Mouse (Mus musculus): ENCODE data around the gene Upk3b. TPM values are rescaled to one million over a fixed set of nuclear protein-coding genes. Genes with fewer than 3 reads are reported as not detected.

The Upk3b gene
- polyA plus RNA-seq, 1 experiment from 2014 or later, result 34.0 TPM

DNA sequence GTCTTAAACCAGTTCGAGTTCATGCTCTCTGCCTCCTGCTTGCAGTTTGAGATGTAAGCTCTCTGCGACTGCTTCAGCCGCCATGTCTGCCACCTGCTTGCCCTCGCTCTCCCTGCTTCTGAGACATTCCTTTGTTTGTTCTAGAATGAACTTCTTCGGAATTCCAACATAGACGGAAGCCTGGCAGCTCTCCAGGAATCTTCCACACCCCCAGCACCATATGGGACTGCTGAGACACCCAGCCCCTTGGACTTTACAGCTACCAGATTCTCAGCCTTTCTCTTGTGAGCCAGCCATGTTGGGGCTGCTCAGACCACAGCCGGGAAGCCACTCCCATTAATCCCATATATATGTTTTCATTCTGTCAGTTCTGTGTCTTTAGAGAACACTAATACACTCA, 38.0 kb downstream of the Upk3b start:
- ATAC-seq (ENCODE audit: insufficient read depth, low FRiP score), result peak; percentile 49; the same call in 1 of the 2 replicates
- no peaks in the 10 kb centered on the region for H3K4me1 ChIP-seq (ENCODE audit: control insufficient read depth, insufficient read depth, low read length)
- no peaks in the 10 kb centered on the region for H3K9me3 ChIP-seq (replicated peaks; ENCODE audit: control insufficient read depth, low read length)
- no peak overlapping the region for H3K4me2 ChIP-seq (ENCODE audit: low read depth, low read length)
- no peak overlapping the region for H3K9ac ChIP-seq (ENCODE audit: low read length)
- H3K4me3 ChIP-seq (replicated peaks; ENCODE audit: low read length), result no peak overlapping the region
- no peak overlapping the region for H3K27ac ChIP-seq (ENCODE audit: low read length)
- no peaks in the 10 kb centered on the region for H3K36me3 ChIP-seq (ENCODE audit: control insufficient read depth, insufficient read depth, low read length)
- no peaks in the 10 kb centered on the region for H3K27me3 ChIP-seq (ENCODE audit: control insufficient read depth, insufficient read depth, low read length)
- WGBS, result 17% methylated on average over 7 of the region's 7 CpGs

DNA sequence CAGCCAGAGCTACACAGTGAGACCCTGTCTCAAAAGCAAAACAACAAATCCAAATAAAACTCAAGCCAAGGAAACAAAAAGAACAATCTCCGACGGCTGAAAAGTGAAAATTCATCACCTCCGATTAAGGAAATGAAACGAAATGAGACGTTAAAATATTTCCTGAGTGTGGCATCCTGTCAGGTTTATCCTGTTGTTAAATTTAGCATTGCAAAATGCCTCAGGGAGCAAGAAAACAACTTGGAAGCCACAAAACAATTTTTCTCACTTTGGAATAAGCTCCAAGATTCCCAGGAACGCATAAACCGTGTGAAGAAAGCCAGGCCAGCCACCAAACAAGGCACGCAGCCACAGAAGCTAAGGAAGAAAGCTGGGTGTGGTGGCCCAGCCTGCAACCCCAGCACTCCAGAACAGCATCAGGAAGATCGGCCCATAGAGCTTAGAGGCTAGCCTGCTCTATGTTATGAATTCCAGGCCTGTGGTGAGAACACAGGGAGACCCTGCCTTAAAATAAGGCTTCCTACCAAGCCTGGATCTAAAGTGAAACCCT, 38.8 kb downstream of the Upk3b start:
- ATAC-seq (ENCODE audit: insufficient read depth, low FRiP score), result no peak
- 73% methylated on average over 9 of the region's 9 CpGs for WGBS
- H3K9me3 ChIP-seq (replicated peaks; ENCODE audit: control insufficient read depth, low read length), result no peaks in the 10 kb centered on the region
- H3K36me3 ChIP-seq (ENCODE audit: control insufficient read depth, insufficient read depth, low read length), result no peaks in the 10 kb centered on the region
- H3K4me2 ChIP-seq (ENCODE audit: low read depth, low read length), result no peak overlapping the region
- no peaks in the 10 kb centered on the region for H3K4me1 ChIP-seq (ENCODE audit: control insufficient read depth, insufficient read depth, low read length)
- H3K27ac ChIP-seq (ENCODE audit: low read length), result 0 out of 2 replicates have a peak overlapping the region, but pooled peaks have one; percentile 43
- no peak overlapping the region for H3K9ac ChIP-seq (ENCODE audit: low read length)
- H3K4me3 ChIP-seq (replicated peaks; ENCODE audit: low read length), result no peak overlapping the region
- no peaks in the 10 kb centered on the region for H3K27me3 ChIP-seq (ENCODE audit: control insufficient read depth, insufficient read depth, low read length)

- 89% methylated on average over 5 of the region's 5 CpGs for WGBS
- no peaks in the 10 kb centered on the region for H3K4me1 ChIP-seq (ENCODE audit: control insufficient read depth, insufficient read depth, low read length)
- ATAC-seq (ENCODE audit: insufficient read depth, low FRiP score), result no peak
- no peak overlapping the region for H3K4me3 ChIP-seq (replicated peaks; ENCODE audit: low read length)
- H3K4me2 ChIP-seq (ENCODE audit: low read depth, low read length), result no peak overlapping the region
- no peaks in the 10 kb centered on the region for H3K36me3 ChIP-seq (ENCODE audit: control insufficient read depth, insufficient read depth, low read length)
- H3K27me3 ChIP-seq (ENCODE audit: control insufficient read depth, insufficient read depth, low read length), result no peaks in the 10 kb centered on the region
- no peak overlapping the region for H3K27ac ChIP-seq (ENCODE audit: low read length)
- no peaks in the 10 kb centered on the region for H3K9me3 ChIP-seq (replicated peaks; ENCODE audit: control insufficient read depth, low read length)
- H3K9ac ChIP-seq (ENCODE audit: low read length), result no peak overlapping the region
Observed at GRCm38 (mm10) chr5:136078136-136078535, 39.8 kb downstream of the Upk3b start.

DNA sequence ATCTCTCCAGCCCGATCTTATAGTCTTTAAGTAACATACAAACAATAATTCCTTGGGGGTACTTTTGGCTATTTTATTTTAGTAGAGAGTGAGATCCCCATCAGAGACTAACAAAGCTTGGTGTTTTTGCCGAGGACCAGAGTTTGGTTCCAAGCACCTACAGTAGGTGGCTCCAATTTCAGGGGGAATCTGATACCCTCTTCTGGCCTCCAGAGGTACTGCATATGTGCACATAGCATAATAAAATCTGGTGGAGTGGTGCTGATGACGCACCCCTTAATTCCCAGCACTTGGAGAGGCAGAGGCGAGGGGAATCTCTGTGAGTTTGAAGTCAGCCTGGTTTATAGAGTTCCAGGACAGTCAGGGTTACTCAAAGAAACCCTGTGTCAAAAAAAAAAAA, 44.0 kb downstream of the Upk3b start:
- Histone ChIP-seq H3K4me3 (replicated peaks; ENCODE audit: low read length) (no peak overlapping the region), H3K9ac (ENCODE audit: low read length) (no peak overlapping the region), H3K27ac (ENCODE audit: low read length) (no peak overlapping the region), H3K27me3 (ENCODE audit: control insufficient read depth, insufficient read depth, low read length) (no peaks in the 10 kb centered on the region), H3K4me1 (ENCODE audit: control insufficient read depth, insufficient read depth, low read length) (peaks cover 17% of the 10 kb centered on the region), H3K9me3 (replicated peaks; ENCODE audit: control insufficient read depth, low read length) (no peaks in the 10 kb centered on the region), H3K36me3 (ENCODE audit: control insufficient read depth, insufficient read depth, low read length) (no peaks in the 10 kb centered on the region), H3K4me2 (ENCODE audit: low read depth, low read length) (no peak overlapping the region)
- ATAC-seq (ENCODE audit: insufficient read depth, low FRiP score), result no peak
- 77% methylated on average over 4 of the region's 4 CpGs for WGBS

- Histone ChIP-seq H3K4me1 (ENCODE audit: control insufficient read depth, insufficient read depth, low read length) (peaks cover 17% of the 10 kb centered on the region), H3K4me3 (replicated peaks; ENCODE audit: low read length) (peak within 1 kb of the TSS; percentile 66), H3K27ac (ENCODE audit: low read length) (no peak within 1 kb of the TSS), H3K9ac (ENCODE audit: low read length) (peak within 1 kb of the TSS; percentile 76), H3K9me3 (replicated peaks; ENCODE audit: control insufficient read depth, low read length) (no peaks in the 10 kb centered on the region), H3K27me3 (ENCODE audit: control insufficient read depth, insufficient read depth, low read length) (no peaks in the 10 kb centered on the region), H3K4me2 (ENCODE audit: low read depth, low read length) (peak within 1 kb of the TSS; percentile 95), H3K36me3 (ENCODE audit: control insufficient read depth, insufficient read depth, low read length) (no peaks in the 10 kb centered on the region)
- peak; percentile 97 for ATAC-seq (ENCODE audit: insufficient read depth, low FRiP score)
- 1% methylated on average over 28 of the region's 28 CpGs for WGBS
Observed at GRCm38 (mm10) chr5:136083669-136084107, 45.4 kb downstream of the Upk3b start, which contains the start of gene Rasa4. Rasa4 (plus strand) TSS chr5:136083916.

- no peaks in the 10 kb centered on the region for H3K36me3 ChIP-seq (ENCODE audit: control insufficient read depth, insufficient read depth, low read length)
- no peaks in the 10 kb centered on the region for H3K9me3 ChIP-seq (replicated peaks; ENCODE audit: control insufficient read depth, low read length)
- no peak overlapping the region for H3K27ac ChIP-seq (ENCODE audit: low read length)
- 0 out of 2 replicates have a peak, but pooled peaks have one; percentile 1 for ATAC-seq (ENCODE audit: insufficient read depth, low FRiP score)
- peak overlapping the region; percentile 76 for H3K9ac ChIP-seq (ENCODE audit: low read length)
- no peaks in the 10 kb centered on the region for H3K27me3 ChIP-seq (ENCODE audit: control insufficient read depth, insufficient read depth, low read length)
- H3K4me3 ChIP-seq (replicated peaks; ENCODE audit: low read length), result peak overlapping the region; percentile 66
- 3% methylated on average over 23 of the region's 23 CpGs for WGBS
- peaks cover 17% of the 10 kb centered on the region for H3K4me1 ChIP-seq (ENCODE audit: control insufficient read depth, insufficient read depth, low read length)
- peak overlapping the region; percentile 95 for H3K4me2 ChIP-seq (ENCODE audit: low read depth, low read length)
Observed at GRCm38 (mm10) chr5:136084144-136084881, 46.0 kb downstream of the Upk3b start.

DNA sequence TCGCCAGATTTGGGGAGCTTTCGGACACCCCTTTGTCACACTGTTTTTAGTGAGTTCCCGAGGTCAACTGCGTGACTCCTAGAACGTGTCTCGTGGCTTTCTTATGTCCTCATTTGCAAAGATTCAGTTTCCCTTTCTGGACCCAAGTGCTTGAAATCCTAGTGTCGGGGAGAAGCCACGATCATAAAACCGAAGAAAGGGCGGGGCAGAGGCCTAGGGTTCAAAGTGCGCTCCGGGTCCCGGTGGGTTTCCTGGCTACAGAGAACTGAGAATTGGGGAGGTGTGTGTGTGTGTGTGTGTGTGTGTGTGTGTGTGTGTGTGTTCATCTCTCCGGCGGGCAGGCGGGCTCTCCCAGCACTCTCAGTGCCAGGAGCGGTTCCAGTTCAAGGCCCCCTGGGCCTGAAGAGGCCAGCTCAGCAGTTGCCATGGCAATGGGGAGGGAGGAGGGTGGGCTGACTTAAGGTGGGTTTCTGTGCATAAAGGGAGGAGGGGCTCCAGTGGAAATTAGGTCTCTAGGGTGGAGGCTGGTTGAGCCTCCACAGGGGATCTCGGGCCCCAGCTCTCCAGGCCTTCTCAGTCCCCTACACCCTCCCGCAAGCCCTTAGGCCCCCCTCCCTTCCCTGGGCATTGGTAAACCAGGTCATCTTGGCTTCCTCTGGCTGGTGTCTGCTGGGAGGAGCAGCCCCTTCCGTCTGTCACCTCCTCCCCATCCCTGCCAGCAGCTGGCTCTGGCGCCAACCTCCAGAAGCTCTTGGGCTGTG, 46.8 kb downstream of the Upk3b start:
- Histone ChIP-seq H3K9me3 (replicated peaks; ENCODE audit: control insufficient read depth, low read length) (no peaks in the 10 kb centered on the region), H3K4me3 (replicated peaks; ENCODE audit: low read length) (peak overlapping the region; percentile 66), H3K4me1 (ENCODE audit: control insufficient read depth, insufficient read depth, low read length) (peaks cover 17% of the 10 kb centered on the region), H3K27ac (ENCODE audit: low read length) (no peak overlapping the region), H3K36me3 (ENCODE audit: control insufficient read depth, insufficient read depth, low read length) (no peaks in the 10 kb centered on the region), H3K27me3 (ENCODE audit: control insufficient read depth, insufficient read depth, low read length) (no peaks in the 10 kb centered on the region), H3K9ac (ENCODE audit: low read length) (peak overlapping the region; percentile 46; the same call in 1 of the 2 replicates), H3K4me2 (ENCODE audit: low read depth, low read length) (peak overlapping the region; percentile 95)
- 26% methylated on average over 21 of the region's 21 CpGs for WGBS
- no peak for ATAC-seq (ENCODE audit: insufficient read depth, low FRiP score)

DNA sequence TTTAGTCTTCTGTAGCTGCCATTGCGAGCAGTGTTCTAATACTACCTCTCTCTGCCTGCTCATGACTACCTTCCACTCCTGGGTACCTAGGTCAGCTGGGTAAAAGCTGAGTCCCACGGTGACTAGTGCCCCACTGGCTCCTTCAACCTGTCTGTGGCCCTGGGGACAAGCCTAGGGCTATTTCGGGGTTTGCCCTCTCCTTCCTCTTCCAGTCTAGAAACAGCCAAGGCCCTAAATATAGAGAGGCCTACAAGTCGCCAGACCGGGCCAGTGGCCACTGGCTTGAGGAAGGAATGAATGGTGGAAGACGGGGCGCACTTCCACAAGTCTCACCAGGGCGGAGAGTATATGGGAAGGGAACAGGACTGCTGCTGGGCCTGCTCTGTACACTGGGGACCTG, 48.0 kb downstream of the Upk3b start:
- Histone ChIP-seq H3K27me3 (ENCODE audit: control insufficient read depth, insufficient read depth, low read length) (no peaks in the 10 kb centered on the region), H3K9me3 (replicated peaks; ENCODE audit: control insufficient read depth, low read length) (no peaks in the 10 kb centered on the region), H3K4me1 (ENCODE audit: control insufficient read depth, insufficient read depth, low read length) (peaks cover 17% of the 10 kb centered on the region), H3K27ac (ENCODE audit: low read length) (no peak overlapping the region), H3K36me3 (ENCODE audit: control insufficient read depth, insufficient read depth, low read length) (no peaks in the 10 kb centered on the region), H3K4me3 (replicated peaks; ENCODE audit: low read length) (no peak overlapping the region), H3K4me2 (ENCODE audit: low read depth, low read length) (no peak overlapping the region), H3K9ac (ENCODE audit: low read length) (no peak overlapping the region)
- 93% methylated on average over 8 of the region's 8 CpGs for WGBS
- no peak for ATAC-seq (ENCODE audit: insufficient read depth, low FRiP score)
